Mouse (Mus musculus): ENCODE data around the gene Kcnt1.

Kcnt1 gene

GRCm38 (mm10) chr2:25877736-25878268 lies 14.3 kb downstream of the Kcnt1 start:
- peak; percentile 46 to 49 for DNase-seq (ENCODE audit: low spot score in 2 of 2)

GRCm38 (mm10) chr2:25878516-25878915 lies 15.0 kb downstream of the Kcnt1 start:
- DNase-seq (ENCODE audit: low spot score in 2 of 2) = no peak

- DNase-seq (ENCODE audit: low spot score in 2 of 2) = no peak
Observed at GRCm38 (mm10) chr2:25879061-25879460, 15.5 kb downstream of the Kcnt1 start.

GRCm38 (mm10) chr2:25882276-25882675 lies 18.7 kb downstream of the Kcnt1 start:
- DNase-seq (ENCODE audit: low spot score in 2 of 2) = no peak

- DNase-seq (ENCODE audit: low spot score in 2 of 2) = no peak
Observed at GRCm38 (mm10) chr2:25884756-25885155, 21.2 kb downstream of the Kcnt1 start.

GRCm38 (mm10) chr2:25887226-25887625 lies 23.7 kb downstream of the Kcnt1 start:
- DNase-seq (ENCODE audit: low spot score in 2 of 2) = no peak

GRCm38 (mm10) chr2:25888144-25888543 lies 24.6 kb downstream of the Kcnt1 start:
- DNase-seq (ENCODE audit: low spot score in 2 of 2) = no peak

- DNase-seq (ENCODE audit: low spot score in 2 of 2) = no peak
Observed at GRCm38 (mm10) chr2:25892440-25892839, 28.9 kb downstream of the Kcnt1 start.

GRCm38 (mm10) chr2:25898970-25899369 lies 35.4 kb downstream of the Kcnt1 start:
- no peak for DNase-seq (ENCODE audit: low spot score in 2 of 2)

GRCm38 (mm10) chr2:25909872-25910271 lies 46.3 kb downstream of the Kcnt1 start:
- no peak for DNase-seq (ENCODE audit: low spot score in 2 of 2)

GRCm38 (mm10) chr2:25913247-25913646 lies 49.7 kb downstream of the Kcnt1 start:
- DNase-seq (ENCODE audit: low spot score in 2 of 2) = peak; percentile 49 to 54

GRCm38 (mm10) chr2:25914201-25914600 lies 50.7 kb downstream of the Kcnt1 start:
- DNase-seq (ENCODE audit: low spot score in 2 of 2) = peak; percentile 48 to 55

GRCm38 (mm10) chr2:25914821-25915220 lies 51.3 kb downstream of the Kcnt1 start:
- no peak for DNase-seq (ENCODE audit: low spot score in 2 of 2)

GRCm38 (mm10) chr2:25918408-25918807 lies 54.9 kb downstream of the Kcnt1 start:
- no peak for DNase-seq (ENCODE audit: low spot score in 2 of 2)

GRCm38 (mm10) chr2:25919972-25920371 lies 56.4 kb downstream of the Kcnt1 start:
- DNase-seq (ENCODE audit: low spot score in 2 of 2) = no peak

GRCm38 (mm10) chr2:25923799-25924198 lies 60.3 kb downstream of the Kcnt1 start:
- DNase-seq (ENCODE audit: low spot score in 2 of 2) = no peak

- DNase-seq (ENCODE audit: low spot score in 2 of 2) = no peak
Observed at GRCm38 (mm10) chr2:25924934-25925333, 61.4 kb downstream of the Kcnt1 start.

GRCm38 (mm10) chr2:25927821-25928220 lies 64.3 kb downstream of the Kcnt1 start:
- DNase-seq (ENCODE audit: low spot score in 2 of 2) = no peak

- DNase-seq (ENCODE audit: low spot score in 2 of 2) = peak in 1 of 2 experiments; percentile 54
Observed at GRCm38 (mm10) chr2:25931249-25931859, 67.8 kb downstream of the Kcnt1 start.

- DNase-seq (ENCODE audit: low spot score in 2 of 2) = no peak
Observed at GRCm38 (mm10) chr2:25940503-25940902, 77.0 kb downstream of the Kcnt1 start.

GRCm38 (mm10) chr2:25943822-25944221 lies 80.3 kb downstream of the Kcnt1 start:
- no peak for DNase-seq (ENCODE audit: low spot score in 2 of 2)

GRCm38 (mm10) chr2:25947950-25948349 lies 84.4 kb downstream of the Kcnt1 start:
- DNase-seq (ENCODE audit: low spot score in 2 of 2) = no peak

GRCm38 (mm10) chr2:25949291-25949690 lies 85.8 kb downstream of the Kcnt1 start:
- no peak for DNase-seq (ENCODE audit: low spot score in 2 of 2)

Measured in right cerebral cortex, adult 2 months (tissue).